Mouse (Mus musculus): ENCODE data around the gene Arl4d.

- no peak for TF ChIP-seq EP300 (IDR thresholded peaks at IDR 0.05; ENCODE audit: insufficient read depth, low read depth, low read length)
- no peak for TF ChIP-seq CTCF (IDR thresholded peaks at IDR 0.05)
These were observed 46.7 kb upstream of the Arl4d start for GRCm38 (mm10) chr11:101618596-101618995.
